Mouse (Mus musculus) liver, embryonic 11.5 days (tissue): ENCODE measurements around the gene Lrrc55. TPM values are rescaled to one million over a fixed set of nuclear protein-coding genes. Genes with fewer than 3 reads are reported as not detected.

ENCODE experiments used
- ATAC-seq: fragments of 200-750 bp; cut with Nextera tagmentation; replicated peaks from 2 replicates; pipeline ENCODE4 v1.8.0; 2017; ENCODE audit warnings: moderate number of reproducible peaks, mild to moderate bottlenecking, moderate TSS enrichment, moderate library complexity; ENCODE audit not compliant: low FRiP score
- DNase-seq: peaks from one replicate; pipeline ENCODE4 v3.0.0-alpha.2; 2017; ENCODE audit warnings: low spot score
- H3K27ac ChIP-seq: fragments of 300-500 bp; sonication (generic); 2 replicates; pipeline ENCODE4 v1.5.1; 2014; ENCODE audit warnings: mild to moderate bottlenecking, low read depth, low read length, control low read depth
- H3K27me3 ChIP-seq: fragments of 300-500 bp; sonication (generic); replicated peaks from 2 replicates; pipeline ENCODE4 v1.6.1; 2014; ENCODE audit warnings: low read length, mixed read lengths; ENCODE audit not compliant: control insufficient read depth, insufficient read depth
- H3K36me3 ChIP-seq: fragments of 300-500 bp; sonication (generic); 2 replicates; pipeline ENCODE4 v1.6.1; 2014; ENCODE audit warnings: mild to moderate bottlenecking, low read length, moderate library complexity, mixed read lengths; ENCODE audit not compliant: control insufficient read depth, insufficient read depth
- H3K4me1 ChIP-seq: fragments of 300-500 bp; sonication (generic); replicated peaks from 2 replicates; pipeline ENCODE4 v1.6.1; 2014; ENCODE audit warnings: low read length, mixed read lengths; ENCODE audit not compliant: control insufficient read depth, insufficient read depth
- H3K4me2 ChIP-seq: fragments of 300-500 bp; sonication (generic); 2 replicates; pipeline ENCODE4 v1.6.1; 2014; ENCODE audit warnings: mild to moderate bottlenecking, control low read depth, moderate library complexity
- H3K4me3 ChIP-seq: fragments of 300-500 bp; sonication (generic); 2 replicates; pipeline ENCODE4 v1.5.1; 2014; ENCODE audit warnings: low read depth, low read length, control low read depth
- H3K9ac ChIP-seq: fragments of 300-500 bp; sonication (generic); 2 replicates; pipeline ENCODE4 v1.6.1; 2014; ENCODE audit warnings: low read depth, low read length, control low read depth
- H3K9me3 ChIP-seq: fragments of 300-500 bp; sonication (generic); 2 replicates; pipeline ENCODE4 v1.6.1; 2016; ENCODE audit warnings: low read length, inconsistent platforms, mixed read lengths; ENCODE audit not compliant: control insufficient read depth
- WGBS: fragments of 180-500 bp; shearing (Covaris S2); extraction: QIAGEN DNeasy Blood & Tissue Kit; methylation state at CpG from one replicate; pipeline ENCODE4 v1.1.7; 2014; 5-methylcytosine and 5-hydroxymethylcytosine counted together
- polyA plus RNA-seq: library from polyadenylated mRNA; unstranded; fragments of >200 nt; fragmentation: Nextera tagmentation; extraction: Ambion mirVana; gene quantifications from 2 replicates; pipeline ENCODE4 v1.2.1, GENCODE M21; 2014

Lrrc55 gene
- polyA plus RNA-seq, 1 experiment from 2014 or later: 0.51 TPM

- Histone ChIP-seq H3K36me3 (no peaks in the 10 kb centered on the region), H3K4me3 (no peak overlapping the region), H3K9ac (no peak overlapping the region), H3K27me3 (no peaks in the 10 kb centered on the region), H3K4me2 (no peak overlapping the region), H3K9me3 (no peaks in the 10 kb centered on the region), H3K27ac (no peak overlapping the region), H3K4me1 (no peaks in the 10 kb centered on the region)
- DNase-seq (no peak), ATAC-seq (no peak)
- WGBS: 70% methylated on average over 4 of the region's 4 CpGs
Observed at GRCm38 (mm10) chr2:85160901-85161637, 35.9 kb downstream of the Lrrc55 start.

DNA sequence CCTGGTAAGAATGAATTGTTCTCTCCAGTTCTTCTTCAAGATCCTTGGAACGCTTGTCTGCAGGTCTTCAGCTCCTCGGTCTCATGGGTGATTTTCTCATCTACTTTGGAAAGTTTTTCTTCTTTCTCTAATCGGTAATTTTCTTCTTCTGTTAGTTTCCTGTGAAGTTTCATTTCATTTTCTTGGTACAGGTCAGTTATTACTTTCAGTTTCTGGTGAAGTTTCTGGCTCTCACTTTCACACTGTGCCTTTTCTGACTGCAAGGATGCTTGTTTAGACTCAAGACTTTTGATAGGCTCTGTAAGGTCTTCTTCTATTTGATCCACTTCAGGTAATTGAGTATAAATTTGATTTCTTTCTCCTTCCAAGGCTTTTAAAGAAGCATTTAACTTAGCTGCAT, 39.6 kb downstream of the Lrrc55 start:
- Histone ChIP-seq H3K9ac (no peak overlapping the region), H3K4me2 (no peak overlapping the region), H3K27ac (no peak overlapping the region), H3K9me3 (no peaks in the 10 kb centered on the region), H3K4me1 (no peaks in the 10 kb centered on the region), H3K27me3 (no peaks in the 10 kb centered on the region), H3K36me3 (no peaks in the 10 kb centered on the region), H3K4me3 (no peak overlapping the region)
- no peak for DNase-seq
- 83% methylated on average over 3 of the region's 3 CpGs for WGBS
- ATAC-seq: no peak

DNA sequence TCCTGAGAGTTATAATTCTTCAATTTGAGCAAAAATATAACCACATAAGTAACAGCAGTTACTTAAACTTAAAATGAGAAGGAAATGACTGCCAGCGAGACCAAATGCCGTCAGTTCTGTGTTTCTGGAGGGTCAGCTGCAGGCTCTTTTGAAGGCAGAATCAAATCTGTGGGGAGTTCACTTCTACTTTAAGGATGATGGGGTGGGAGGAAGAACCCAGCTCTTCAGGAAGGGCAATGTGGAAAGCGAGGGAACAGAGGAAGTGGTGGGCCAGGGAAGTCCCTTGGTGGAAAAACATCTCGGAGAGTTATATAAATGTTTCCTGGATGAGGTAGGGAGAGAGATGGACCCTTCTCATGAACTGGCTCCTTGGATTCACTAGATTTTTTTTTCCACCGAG, 40.9 kb downstream of the Lrrc55 start:
- no peak for DNase-seq
- no peak overlapping the region for H3K4me3 ChIP-seq
- no peaks in the 10 kb centered on the region for H3K9me3 ChIP-seq
- H3K4me1 ChIP-seq: no peaks in the 10 kb centered on the region
- H3K36me3 ChIP-seq: no peaks in the 10 kb centered on the region
- H3K9ac ChIP-seq: no peak overlapping the region
- 59% methylated on average over 5 of the region's 5 CpGs for WGBS
- H3K27ac ChIP-seq: no peak overlapping the region
- no peaks in the 10 kb centered on the region for H3K27me3 ChIP-seq
- ATAC-seq: no peak
- H3K4me2 ChIP-seq: no peak overlapping the region

DNA sequence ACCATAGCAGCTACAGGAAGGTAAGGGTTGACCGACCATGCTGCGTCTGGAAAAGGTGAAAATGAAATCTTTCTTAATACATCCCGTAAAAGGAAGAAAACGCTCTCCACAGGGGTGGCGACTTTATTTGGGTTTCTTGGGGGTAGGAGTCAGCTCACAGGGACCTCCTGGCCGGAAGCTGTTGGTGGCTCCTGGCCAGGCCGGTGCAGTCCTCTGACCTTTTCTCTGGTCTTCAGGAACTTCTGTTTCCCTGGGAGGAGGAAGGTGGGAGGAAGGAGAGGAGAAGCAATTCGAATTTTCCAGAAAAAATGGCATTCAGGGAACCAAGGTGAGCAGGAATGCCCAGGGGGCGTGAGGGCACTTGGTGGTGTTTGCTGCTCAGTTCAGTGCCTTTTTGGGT, 41.7 kb downstream of the Lrrc55 start:
- Histone ChIP-seq H3K9ac (no peak overlapping the region), H3K27me3 (no peaks in the 10 kb centered on the region), H3K4me2 (no peak overlapping the region), H3K36me3 (no peaks in the 10 kb centered on the region), H3K4me1 (no peaks in the 10 kb centered on the region), H3K4me3 (no peak overlapping the region), H3K27ac (no peak overlapping the region), H3K9me3 (no peaks in the 10 kb centered on the region)
- ATAC-seq (no peak), DNase-seq (no peak)
- WGBS: 72% methylated on average over 9 of the region's 9 CpGs

- ATAC-seq: no peak
- H3K4me3 ChIP-seq: no peak overlapping the region
- no peaks in the 10 kb centered on the region for H3K27me3 ChIP-seq
- no peak overlapping the region for H3K9ac ChIP-seq
- no peaks in the 10 kb centered on the region for H3K36me3 ChIP-seq
- H3K4me1 ChIP-seq: no peaks in the 10 kb centered on the region
- no peak overlapping the region for H3K4me2 ChIP-seq
- WGBS: 72% methylated on average over 2 of the region's 2 CpGs
- H3K9me3 ChIP-seq: no peaks in the 10 kb centered on the region
- H3K27ac ChIP-seq: no peak overlapping the region
- no peak for DNase-seq
Observed at GRCm38 (mm10) chr2:85151233-85151632, 45.8 kb downstream of the Lrrc55 start.

DNA sequence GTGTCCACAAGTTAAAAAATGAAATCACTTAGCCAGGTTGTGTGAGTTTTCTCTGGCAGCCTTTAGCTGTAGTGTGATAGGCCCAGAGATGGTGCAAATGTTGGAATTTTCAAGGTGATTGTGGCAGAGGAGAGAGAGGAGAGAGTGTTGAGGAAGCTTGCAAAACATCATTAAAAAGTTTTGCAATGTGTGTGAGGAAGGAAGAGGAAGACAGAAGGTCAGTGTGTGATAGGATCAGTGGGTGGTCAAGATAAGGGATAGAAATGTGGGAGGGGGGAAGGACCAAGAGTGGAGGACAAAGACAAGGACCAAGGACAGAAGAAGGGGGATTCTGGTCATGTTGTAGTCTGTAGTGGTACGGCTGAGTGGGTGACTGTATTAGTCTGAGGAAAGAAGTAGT, 46.6 kb downstream of the Lrrc55 start:
- no peak overlapping the region for H3K4me2 ChIP-seq
- H3K9ac ChIP-seq: no peak overlapping the region
- H3K4me1 ChIP-seq: no peaks in the 10 kb centered on the region
- no peaks in the 10 kb centered on the region for H3K27me3 ChIP-seq
- no peaks in the 10 kb centered on the region for H3K36me3 ChIP-seq
- no peak overlapping the region for H3K27ac ChIP-seq
- H3K4me3 ChIP-seq: no peak overlapping the region
- DNase-seq: no peak
- 40% methylated on average over 1 of the region's 1 CpGs for WGBS
- no peak for ATAC-seq
- no peaks in the 10 kb centered on the region for H3K9me3 ChIP-seq

DNA sequence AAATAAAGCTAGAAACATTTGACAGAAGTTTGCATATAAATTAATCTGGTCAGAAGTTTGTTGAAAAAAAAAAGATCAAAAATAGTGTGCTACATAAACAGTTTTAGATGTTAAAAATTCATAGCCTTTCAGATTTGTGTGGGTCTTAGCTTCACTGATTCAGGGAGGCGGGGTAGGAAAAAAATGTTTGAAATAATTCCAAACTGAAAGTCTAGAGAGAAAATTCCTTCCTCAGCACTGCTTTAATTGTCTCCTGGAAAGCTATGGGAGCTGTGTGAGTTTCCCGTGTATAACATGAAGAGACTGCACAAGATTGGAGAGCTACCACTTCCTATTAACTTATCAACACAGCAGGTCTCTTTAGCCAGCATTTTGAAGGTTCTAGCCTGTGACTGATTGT, 49.5 kb downstream of the Lrrc55 start:
- 58% methylated on average over 2 of the region's 2 CpGs for WGBS
- no peak for ATAC-seq

DNA sequence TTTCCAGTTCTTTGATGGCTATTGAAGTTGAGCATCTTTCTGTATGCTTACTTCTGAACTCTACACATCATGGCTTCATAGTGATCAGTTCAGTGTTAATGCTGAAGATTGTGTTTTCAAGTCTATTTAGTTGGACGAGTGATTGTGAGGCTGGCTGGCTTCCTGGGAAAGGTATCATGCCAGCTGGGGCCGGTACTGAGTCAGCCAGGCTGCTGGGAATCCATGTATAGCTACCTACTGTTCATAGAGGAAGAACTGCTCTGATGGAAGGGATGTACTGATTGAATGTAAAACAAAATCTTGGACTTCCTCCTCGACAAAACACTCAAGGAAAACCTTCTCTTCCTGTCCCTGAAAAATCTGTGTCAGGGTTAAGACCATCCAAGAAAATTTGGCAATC, 51.7 kb downstream of the Lrrc55 start:
- no peaks in the 10 kb centered on the region for H3K27me3 ChIP-seq
- 64% methylated on average over 3 of the region's 3 CpGs for WGBS
- H3K27ac ChIP-seq: no peak overlapping the region
- peaks cover 4% of the 10 kb centered on the region for H3K4me1 ChIP-seq
- no peaks in the 10 kb centered on the region for H3K9me3 ChIP-seq
- H3K4me3 ChIP-seq: no peak overlapping the region
- no peak overlapping the region for H3K9ac ChIP-seq
- DNase-seq (no peak), ATAC-seq (no peak)
- no peak overlapping the region for H3K4me2 ChIP-seq
- no peaks in the 10 kb centered on the region for H3K36me3 ChIP-seq

More for the DNA sequence above, 49.5 kb downstream of the Lrrc55 start:
- Histone ChIP-seq H3K27me3 (no peaks in the 10 kb centered on the region), H3K36me3 (no peaks in the 10 kb centered on the region), H3K4me1 (no peaks in the 10 kb centered on the region), H3K9me3 (no peaks in the 10 kb centered on the region), H3K9ac (no peak overlapping the region), H3K27ac (no peak overlapping the region), H3K4me3 (no peak overlapping the region), H3K4me2 (no peak overlapping the region)
- DNase-seq: no peak

DNA sequence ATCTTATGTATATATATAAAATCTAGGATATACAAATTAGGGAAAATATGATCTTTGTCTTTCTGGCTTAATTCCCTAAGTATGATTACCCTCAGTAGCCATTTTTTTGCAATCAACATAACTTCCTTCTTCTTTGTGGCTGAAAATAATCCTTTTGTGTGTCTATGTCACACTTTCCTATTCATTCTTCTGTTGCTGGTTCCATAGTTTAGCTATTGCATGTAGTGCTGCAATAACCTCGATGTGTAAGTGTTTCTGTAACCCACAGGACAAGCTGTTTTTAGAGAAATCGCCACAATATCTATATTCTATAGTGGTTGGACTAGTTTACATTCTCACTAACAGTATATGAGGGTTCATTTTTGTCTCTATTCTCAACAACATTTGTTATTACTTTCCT, 52.1 kb downstream of the Lrrc55 start:
- Histone ChIP-seq H3K4me2 (no peak overlapping the region), H3K4me1 (peaks cover 5% of the 10 kb centered on the region), H3K4me3 (no peak overlapping the region), H3K27me3 (no peaks in the 10 kb centered on the region), H3K9ac (no peak overlapping the region), H3K36me3 (no peaks in the 10 kb centered on the region), H3K27ac (no peak overlapping the region), H3K9me3 (no peaks in the 10 kb centered on the region)
- 61% methylated on average over 2 of the region's 2 CpGs for WGBS
- no peak for DNase-seq
- ATAC-seq: no peak
